ENCODE assay signal across 8 mouse cellular contexts in the genomic region with DNA sequence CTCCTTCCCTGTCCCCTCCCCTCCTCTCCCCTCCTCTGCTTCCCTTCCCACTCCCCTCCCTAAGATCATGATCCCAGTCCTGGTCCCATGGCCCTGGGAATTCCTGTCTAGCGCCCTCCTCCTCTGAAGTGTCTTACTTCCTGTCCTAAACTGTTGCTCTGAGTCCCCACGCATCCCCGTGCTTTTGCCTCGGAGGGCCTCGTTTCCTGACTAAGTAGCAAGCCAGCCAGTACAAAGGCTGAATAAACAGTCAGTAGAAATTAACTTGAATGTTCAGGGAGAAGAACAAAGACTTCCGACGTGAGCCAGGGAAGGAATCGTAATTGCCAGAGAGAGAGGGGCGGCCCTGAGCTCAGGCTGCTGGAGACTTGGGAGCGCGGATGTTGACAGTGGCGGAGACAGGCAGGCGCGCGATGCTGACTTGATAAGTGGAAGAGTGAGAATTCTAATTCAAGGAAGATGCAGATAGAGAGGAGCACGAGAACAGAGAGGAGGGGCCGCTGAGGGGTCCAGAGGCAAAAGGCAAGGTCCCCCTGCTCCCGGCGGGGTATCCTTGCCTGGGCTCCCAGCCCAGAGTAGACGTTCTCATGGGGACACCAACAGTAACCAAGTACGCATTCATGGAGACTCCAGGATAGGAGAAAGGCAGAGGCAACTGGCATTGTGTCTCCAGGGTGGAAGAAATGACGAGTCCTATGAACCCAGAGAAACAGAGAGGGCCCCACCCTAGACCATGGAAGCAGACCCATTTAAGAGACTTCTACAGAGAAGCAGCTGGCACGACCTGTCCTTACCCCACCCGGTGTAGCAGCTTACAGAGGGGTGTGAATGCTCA. TPM values are rescaled to one million over a fixed set of nuclear protein-coding genes. Genes with fewer than 3 reads are reported as not detected.
DNase-seq lines count a peak whose midpoint lies in the region; ATAC-seq and TF ChIP-seq lines count a peak whose summit lies in the region.

No protein-coding gene starts in this region.

- peak overlapping the region; percentile 41 for H3K4me3 ChIP-seq in E14TG2a.4 (replicated peaks; ENCODE audit: low read length)
- peak overlapping the region; percentile 9; the same call in 1 of the 2 replicates for H3K4me3 ChIP-seq in heart, postnatal 0 days (ENCODE audit: low read depth, low read length)
- no peak overlapping the region for H3K4me3 ChIP-seq in liver, postnatal 0 days (ENCODE audit: low read depth, low read length)

- peaks cover 5% of the 10 kb centered on the region; the same call in 1 of the 2 replicates for H3K27me3 ChIP-seq in E14TG2a.4 (ENCODE audit: insufficient read depth, low read length)
- no peaks in the 10 kb centered on the region for H3K27me3 ChIP-seq in heart, postnatal 0 days (ENCODE audit: control insufficient read depth, insufficient read depth, low read length)
- H3K27me3 ChIP-seq in liver, postnatal 0 days (ENCODE audit: insufficient read depth, low read length) = peaks cover 20% of the 10 kb centered on the region

- no peak for TF ChIP-seq CTCF in E14TG2a.4 (conservative IDR thresholded peaks at IDR 0.05; ENCODE audit: low read length)
- TF ChIP-seq CTCF in heart, postnatal 0 days (IDR thresholded peaks at IDR 0.05; ENCODE audit: low read depth) = peak; percentile 17; the same call in 1 of the 2 replicates
- no peak for TF ChIP-seq CTCF in liver, postnatal 0 days (IDR thresholded peaks at IDR 0.05; ENCODE audit: low read depth)

- WGBS in heart, postnatal 0 days = 16% methylated on average over 24 of the region's 24 CpGs
- WGBS in liver, postnatal 0 days (ENCODE audit: insufficient replicate concordance) = 21% methylated on average over 24 of the region's 24 CpGs

- H3K36me3 ChIP-seq in E14TG2a.4 (ENCODE audit: insufficient read depth, low read length) = no peaks in the 10 kb centered on the region
- H3K36me3 ChIP-seq in heart, postnatal 0 days (replicated peaks; ENCODE audit: control insufficient read depth, insufficient read depth, low read length) = no peaks in the 10 kb centered on the region
- H3K36me3 ChIP-seq in liver, postnatal 0 days (replicated peaks; ENCODE audit: insufficient read depth, low read length) = no peaks in the 10 kb centered on the region

- peak; percentile 65 for ATAC-seq in heart, postnatal 0 days (ENCODE audit: insufficient read depth, low read depth)
- ATAC-seq in liver, postnatal 0 days = no peak
- ATAC-seq in frontal cortex, adult (ENCODE audit: low TSS enrichment) = no peak

- H3K4me2 ChIP-seq in heart, postnatal 0 days (ENCODE audit: low read depth, low read length) = peak overlapping the region; percentile 48
- peak overlapping the region; percentile 22; the same call in 1 of the 2 replicates for H3K4me2 ChIP-seq in liver, postnatal 0 days (ENCODE audit: low read depth, low read length)

- H3K9me3 ChIP-seq in E14TG2a.4 (ENCODE audit: low read length) = no peaks in the 10 kb centered on the region
- no peaks in the 10 kb centered on the region for H3K9me3 ChIP-seq in heart, postnatal 0 days (replicated peaks; ENCODE audit: control insufficient read depth, low read length)
- no peaks in the 10 kb centered on the region for H3K9me3 ChIP-seq in liver, postnatal 0 days (ENCODE audit: low read length)

- H3K27ac ChIP-seq in heart, postnatal 0 days (ENCODE audit: low read depth) = peak overlapping the region; percentile 59
- H3K27ac ChIP-seq in liver, postnatal 0 days (ENCODE audit: low read depth) = no peak overlapping the region

- peak; percentile 77 for DNase-seq in embryo, embryonic 10.5 days (ENCODE audit: low spot score)
- DNase-seq in heart, postnatal 0 days (ENCODE audit: low spot score) = peak; percentile 75
- DNase-seq in liver, postnatal 0 days = no peak
- DNase-seq in retina, embryonic 14.5 days (ENCODE audit: low spot score) = peak; percentile 57
- DNase-seq in urinary bladder, postnatal 14 days (ENCODE audit: low spot score) = no peak
- DNase-seq in layer of hippocampus, postnatal 14 days (ENCODE audit: low spot score in 2 of 2) = no peak

- peak overlapping the region; percentile 37; the same call in 1 of the 2 replicates for H3K9ac ChIP-seq in heart, postnatal 0 days (replicated peaks; ENCODE audit: low read depth, low read length)
- no peak overlapping the region for H3K9ac ChIP-seq in liver, postnatal 0 days (replicated peaks)

- peaks cover 46% of the 10 kb centered on the region for H3K4me1 ChIP-seq in E14TG2a.4 (replicated peaks; ENCODE audit: low read depth, low read length)
- peaks cover 11% of the 10 kb centered on the region for H3K4me1 ChIP-seq in heart, postnatal 0 days (ENCODE audit: control insufficient read depth, insufficient read depth)
- no peaks in the 10 kb centered on the region for H3K4me1 ChIP-seq in liver, postnatal 0 days (ENCODE audit: insufficient read depth)

- TF ChIP-seq EP300 in heart, postnatal 0 days (IDR thresholded peaks at IDR 0.05; ENCODE audit: low read depth) = 0 out of 2 replicates have a peak, but pooled peaks have one; percentile 27
- TF ChIP-seq EP300 in liver, postnatal 0 days (IDR thresholded peaks at IDR 0.05; ENCODE audit: low read depth) = no peak

RNA-seq across cellular contexts. Expression of gene Akap1, which starts 43.4 kb away (rescaled TPM):
- 125 and 144 TPM in 2 replicates for total RNA-seq in heart, postnatal 0 days (2014; rRNA removed; ENCODE audit: low replicate concordance)
- polyA plus RNA-seq in heart, postnatal 0 days (2015; fragmentation: Nextera tagmentation; extraction: Ambion mirVana) = 51.4 and 54.0 TPM in 2 replicates
- polyA plus RNA-seq in liver, postnatal 0 days (2015; fragmentation: Nextera tagmentation; extraction: Ambion mirVana) = 14.2 and 14.5 TPM in 2 replicates
- total RNA-seq in layer of hippocampus, postnatal 14 days (2021) = 10 to 100 TPM; 38.9 to 39.8 TPM

Comparison
In these comparisons a context has a peak if more than half of its experiments do, and no peak if none do; other contexts are left out.
1. DNase-seq: peak in embryo, embryonic 10.5 days (single experiment), heart, postnatal 0 days (single experiment) and retina, embryonic 14.5 days (single experiment); none in liver, postnatal 0 days (single experiment), urinary bladder, postnatal 14 days (single experiment) and layer of hippocampus, postnatal 14 days (0 of 2).